Mouse (Mus musculus) MEL (cell line): ENCODE data around the gene Asb4.

Experiments used
- CTCF ChIP-seq, 3 experiments: IDR thresholded peaks in 2 of 3; conservative IDR thresholded peaks in 1 of 3; 2 replicates each; pipeline ENCODE4 v1.5.1; 2011 to 2012; ENCODE audit warnings: low read length in 3 of 3, low read depth in 2 of 3, mild to moderate bottlenecking in 2 of 3, improper control_type of control experiment in 1 of 3, inconsistent platforms in 1 of 3, mixed read lengths in 1 of 3, moderate library complexity in 1 of 3; ENCODE audit not compliant: control insufficient read depth in 1 of 3, insufficient read depth in 1 of 3, poor library complexity in 1 of 3, severe bottlenecking in 1 of 3
- E2F4 ChIP-seq: IDR thresholded peaks from 2 replicates; pipeline ENCODE4 v1.6.1; 2011; ENCODE audit warnings: low read depth, low read length, improper control_type of control experiment, borderline replicate concordance
- EP300 ChIP-seq, 2 experiments: IDR thresholded peaks; 2 replicates each; pipeline ENCODE4 v1.6.1; 2011; ENCODE audit warnings: improper control_type of control experiment in 2 of 2, low read length in 2 of 2, low read depth in 1 of 2, mild to moderate bottlenecking in 1 of 2
- POLR2A ChIP-seq, 2 experiments: IDR thresholded peaks; 2 replicates each; pipeline ENCODE4 v1.6.1; 2011 to 2012; ENCODE audit warnings: low read length in 2 of 2, mild to moderate bottlenecking in 2 of 2, control low read depth in 1 of 2, improper control_type of control experiment in 1 of 2, low read depth in 1 of 2, moderate library complexity in 1 of 2; ENCODE audit not compliant: control insufficient read depth in 1 of 2, insufficient read depth in 1 of 2, poor library complexity in 1 of 2
- TBP ChIP-seq: IDR thresholded peaks from 2 replicates; pipeline ENCODE4 v1.8.0; 2011; ENCODE audit warnings: low read depth, low read length, improper control_type of control experiment

GRCm38 (mm10) chr6:5381918-5382582, 1.1 kb upstream of the Asb4 start:
- no peak for TF ChIP-seq CTCF (IDR thresholded peaks at IDR 0.05 in 2 of 3, conservative IDR thresholded peaks at IDR 0.05 in 1 of 3; ENCODE audit: control insufficient read depth in 1 of 3, insufficient read depth in 1 of 3, low read depth in 2 of 3, low read length in 3 of 3, poor library complexity in 1 of 3, severe bottlenecking in 1 of 3)
- TF ChIP-seq E2F4: no peak
- TF ChIP-seq EP300 (IDR thresholded peaks at IDR 0.05; ENCODE audit: low read depth in 1 of 2, low read length in 2 of 2): no peak
- TF ChIP-seq POLR2A (IDR thresholded peaks at IDR 0.05; ENCODE audit: control insufficient read depth in 1 of 2, insufficient read depth in 1 of 2, low read depth in 1 of 2, low read length in 2 of 2, poor library complexity in 1 of 2): no peak
- TF ChIP-seq TBP: no peak
